Mouse (Mus musculus) urinary bladder, adult 18-20 months (tissue): Measurements from ENCODE around the gene Tmem259.
A peak's percentile ranks its signal among the peaks of the same experiment; 100 is the strongest.
"Not testable (repeated sequence)": the region's sequence is repeated elsewhere in the genome, so short reads cannot be mapped to it uniquely, and the experiment has no call there.

Experiments used
- DNase-seq, 2 experiments: peaks; one replicate each; pipeline ENCODE4 v3.0.0; 2022; ENCODE audit warnings: low spot score in 2 of 2, mixed read lengths in 2 of 2

Tmem259 gene

GRCm38 (mm10) chr10:79965325-79965724, 18.8 kb downstream of the Tmem259 start:
- DNase-seq, result no peak

- DNase-seq, result no peak
Measured at GRCm38 (mm10) chr10:79964727-79965126, 19.4 kb downstream of the Tmem259 start.

- no peak for DNase-seq
Measured at GRCm38 (mm10) chr10:79960671-79961294, 23.3 kb downstream of the Tmem259 start.

- peak; percentile 97 to 99 for DNase-seq
Measured at GRCm38 (mm10) chr10:79959847-79960601, 24.1 kb downstream of the Tmem259 start, which contains the start of gene Wdr18. TSS of gene Wdr18 (plus strand) at chr10:79960152.

- not testable (repeated sequence) for DNase-seq
Measured at GRCm38 (mm10) chr10:79959412-79959811, 24.7 kb downstream of the Tmem259 start.

GRCm38 (mm10) chr10:79958140-79958816, 25.9 kb downstream of the Tmem259 start:
- DNase-seq, result peak; percentile 75 to 81

GRCm38 (mm10) chr10:79956643-79957154, 27.4 kb downstream of the Tmem259 start:
- DNase-seq, result no peak

- no peak for DNase-seq
Measured at GRCm38 (mm10) chr10:79955691-79956090, 28.4 kb downstream of the Tmem259 start.

GRCm38 (mm10) chr10:79953946-79954345, 30.2 kb downstream of the Tmem259 start:
- no peak for DNase-seq

GRCm38 (mm10) chr10:79950661-79951060, 33.5 kb downstream of the Tmem259 start:
- DNase-seq, result no peak

- no peak for DNase-seq
Measured at GRCm38 (mm10) chr10:79949873-79950272, 34.3 kb downstream of the Tmem259 start.

- DNase-seq, result no peak
Measured at GRCm38 (mm10) chr10:79947502-79947901, 36.6 kb downstream of the Tmem259 start.

- no peak for DNase-seq
Measured at GRCm38 (mm10) chr10:79946752-79947322, 37.3 kb downstream of the Tmem259 start.

GRCm38 (mm10) chr10:79945507-79946234, 38.5 kb downstream of the Tmem259 start:
- DNase-seq, result peak in 1 of 2 experiments; percentile 60

- no peak for DNase-seq
Measured at GRCm38 (mm10) chr10:79943471-79943901, 40.6 kb downstream of the Tmem259 start.

GRCm38 (mm10) chr10:79942988-79943387, 41.1 kb downstream of the Tmem259 start:
- DNase-seq, result no peak

- DNase-seq, result no peak
Measured at GRCm38 (mm10) chr10:79940749-79941148, 43.4 kb downstream of the Tmem259 start.

- DNase-seq, result no peak
Measured at GRCm38 (mm10) chr10:79937775-79938526, 46.2 kb downstream of the Tmem259 start.

GRCm38 (mm10) chr10:79936911-79937441, 47.2 kb downstream of the Tmem259 start:
- DNase-seq, result peak; percentile 84 to 86

- no peak for DNase-seq
Measured at GRCm38 (mm10) chr10:79936284-79936910, 47.7 kb downstream of the Tmem259 start.
